Mouse (Mus musculus): ENCODE measurements around the gene Slc10a7. TPM values are rescaled to one million over a fixed set of nuclear protein-coding genes. Genes with fewer than 3 reads are reported as not detected.

Slc10a7 gene
- polyA plus RNA-seq, 1 experiment = 33.5 TPM

DNA sequence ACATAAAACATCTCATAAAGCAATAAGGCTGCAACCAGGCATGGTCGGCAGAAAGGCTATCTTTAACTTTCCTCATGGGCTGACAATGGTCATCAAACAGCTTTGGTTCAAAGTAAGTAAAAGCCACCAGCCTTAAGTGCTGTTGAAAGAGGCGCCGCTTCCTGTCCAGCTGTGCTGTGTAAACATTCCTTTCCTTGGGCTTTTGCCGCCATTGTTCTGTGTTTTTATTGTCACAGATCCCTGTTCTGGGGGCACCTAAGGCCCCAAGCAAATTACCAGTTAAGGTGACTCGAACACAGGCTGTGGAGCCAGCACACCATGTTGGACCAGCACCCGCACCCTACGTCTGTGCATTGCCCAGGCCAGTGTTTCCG lies 210.9 kb downstream of the Slc10a7 start:
- no peak for TF ChIP-seq CTCF (IDR thresholded peaks at IDR 0.05; ENCODE audit: borderline replicate concordance, insufficient read depth, low read length)
- H3K27ac ChIP-seq (ENCODE audit: insufficient read depth, low read length) = no peak overlapping the region

GRCm38 (mm10) chr8:78721576-78721975 lies 212.4 kb downstream of the Slc10a7 start:
- Histone ChIP-seq H3K4me3 (ENCODE audit: insufficient read depth, low read length) (no peak overlapping the region), H3K4me1 (ENCODE audit: control insufficient read depth, insufficient read depth, low read length) (no peaks in the 10 kb centered on the region), H3K27ac (ENCODE audit: insufficient read depth, low read length) (no peak overlapping the region)
- no peak for TF ChIP-seq POLR2A (IDR thresholded peaks at IDR 0.05; ENCODE audit: low read depth, low read length)
- TF ChIP-seq CTCF (IDR thresholded peaks at IDR 0.05; ENCODE audit: borderline replicate concordance, insufficient read depth, low read length) = no peak

More for the DNA sequence above, 210.9 kb downstream of the Slc10a7 start:
- Histone ChIP-seq H3K4me3 (ENCODE audit: insufficient read depth, low read length) (no peak overlapping the region), H3K4me1 (ENCODE audit: control insufficient read depth, insufficient read depth, low read length) (no peaks in the 10 kb centered on the region)

- Histone ChIP-seq H3K4me3 (ENCODE audit: insufficient read depth, low read length) (no peak overlapping the region), H3K4me1 (ENCODE audit: control insufficient read depth, insufficient read depth, low read length) (no peaks in the 10 kb centered on the region), H3K27ac (ENCODE audit: insufficient read depth, low read length) (no peak overlapping the region)
- TF ChIP-seq CTCF (IDR thresholded peaks at IDR 0.05; ENCODE audit: borderline replicate concordance, insufficient read depth, low read length) = no peak
- no peak for TF ChIP-seq POLR2A (IDR thresholded peaks at IDR 0.05; ENCODE audit: low read depth, low read length)
These were observed 213.1 kb downstream of the Slc10a7 start for GRCm38 (mm10) chr8:78722201-78722600.

GRCm38 (mm10) chr8:78724832-78725231 lies 215.7 kb downstream of the Slc10a7 start:
- 0 out of 2 replicates have a peak overlapping the region, but pooled peaks have one; percentile 2 for H3K27ac ChIP-seq (ENCODE audit: insufficient read depth, low read length)
- TF ChIP-seq CTCF (IDR thresholded peaks at IDR 0.05; ENCODE audit: borderline replicate concordance, insufficient read depth, low read length) (no peak), POLR2A (IDR thresholded peaks at IDR 0.05; ENCODE audit: low read depth, low read length) (no peak)
- H3K4me1 ChIP-seq (ENCODE audit: control insufficient read depth, insufficient read depth, low read length) = no peaks in the 10 kb centered on the region
- H3K4me3 ChIP-seq (ENCODE audit: insufficient read depth, low read length) = no peak overlapping the region

- H3K27ac ChIP-seq (ENCODE audit: insufficient read depth, low read length) = no peak overlapping the region
- peaks cover 3% of the 10 kb centered on the region; the same call in 1 of the 2 replicates for H3K4me1 ChIP-seq (ENCODE audit: control insufficient read depth, insufficient read depth, low read length)
- no peak for TF ChIP-seq CTCF (IDR thresholded peaks at IDR 0.05; ENCODE audit: borderline replicate concordance, insufficient read depth, low read length)
- no peak for TF ChIP-seq POLR2A (IDR thresholded peaks at IDR 0.05; ENCODE audit: low read depth, low read length)
- H3K4me3 ChIP-seq (ENCODE audit: insufficient read depth, low read length) = no peak overlapping the region
These were observed 219.1 kb downstream of the Slc10a7 start for GRCm38 (mm10) chr8:78728240-78728639.

DNA sequence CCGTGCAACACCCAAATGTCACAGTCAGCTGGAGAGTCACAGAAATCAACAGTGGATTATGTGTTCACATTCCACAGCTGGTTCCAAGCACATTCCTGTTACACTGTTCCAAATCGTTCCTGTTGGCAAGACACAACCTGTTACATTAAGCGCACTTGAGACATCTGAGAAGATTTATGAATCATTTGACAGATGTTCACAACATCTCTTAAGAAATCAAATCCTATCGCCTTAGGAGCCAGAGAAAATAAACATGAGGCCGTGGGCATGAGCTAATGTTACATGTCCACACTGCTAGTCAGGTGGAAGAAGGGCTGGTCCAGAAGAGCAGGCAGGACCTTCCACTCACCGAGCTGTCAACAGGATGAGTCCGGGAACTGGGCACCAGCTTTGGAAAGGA lies 223.3 kb downstream of the Slc10a7 start:
- no peak overlapping the region for H3K4me3 ChIP-seq (ENCODE audit: insufficient read depth, low read length)
- H3K27ac ChIP-seq (ENCODE audit: insufficient read depth, low read length) = no peak overlapping the region
- TF ChIP-seq CTCF (IDR thresholded peaks at IDR 0.05; ENCODE audit: borderline replicate concordance, insufficient read depth, low read length) = no peak
- TF ChIP-seq POLR2A (IDR thresholded peaks at IDR 0.05; ENCODE audit: low read depth, low read length) = no peak
- H3K4me1 ChIP-seq (ENCODE audit: control insufficient read depth, insufficient read depth, low read length) = peaks cover 3% of the 10 kb centered on the region; the same call in 1 of the 2 replicates

DNA sequence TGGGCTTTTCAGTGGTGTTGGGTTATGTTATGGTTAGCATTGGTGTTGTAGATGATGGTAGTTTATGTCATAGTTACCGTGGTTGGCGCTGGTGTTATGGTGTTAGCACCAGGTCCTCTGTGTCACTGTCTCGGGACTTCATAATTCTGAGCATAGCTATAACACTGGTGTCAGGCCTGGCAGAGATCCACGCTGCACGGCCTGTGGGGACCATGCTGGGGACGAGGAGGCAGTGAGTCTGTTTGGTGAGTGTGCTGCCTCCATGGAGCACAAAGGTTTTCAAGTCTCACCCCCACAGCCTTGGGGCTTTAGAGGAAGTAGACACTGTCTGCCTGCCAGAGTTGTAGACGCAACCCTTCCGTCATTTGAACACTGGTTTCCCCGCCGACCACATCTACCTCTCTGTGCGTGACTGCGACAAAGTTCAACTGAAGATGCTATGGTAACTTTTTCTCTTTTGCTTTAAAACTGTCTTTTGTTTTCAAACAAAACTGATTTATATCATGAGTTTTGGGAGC lies 223.9 kb downstream of the Slc10a7 start:
- no peak overlapping the region for H3K4me3 ChIP-seq (ENCODE audit: insufficient read depth, low read length)
- TF ChIP-seq CTCF (IDR thresholded peaks at IDR 0.05; ENCODE audit: borderline replicate concordance, insufficient read depth, low read length) (no peak), POLR2A (IDR thresholded peaks at IDR 0.05; ENCODE audit: low read depth, low read length) (no peak)
- no peak overlapping the region for H3K27ac ChIP-seq (ENCODE audit: insufficient read depth, low read length)
- peaks cover 3% of the 10 kb centered on the region; the same call in 1 of the 2 replicates for H3K4me1 ChIP-seq (ENCODE audit: control insufficient read depth, insufficient read depth, low read length)

DNA sequence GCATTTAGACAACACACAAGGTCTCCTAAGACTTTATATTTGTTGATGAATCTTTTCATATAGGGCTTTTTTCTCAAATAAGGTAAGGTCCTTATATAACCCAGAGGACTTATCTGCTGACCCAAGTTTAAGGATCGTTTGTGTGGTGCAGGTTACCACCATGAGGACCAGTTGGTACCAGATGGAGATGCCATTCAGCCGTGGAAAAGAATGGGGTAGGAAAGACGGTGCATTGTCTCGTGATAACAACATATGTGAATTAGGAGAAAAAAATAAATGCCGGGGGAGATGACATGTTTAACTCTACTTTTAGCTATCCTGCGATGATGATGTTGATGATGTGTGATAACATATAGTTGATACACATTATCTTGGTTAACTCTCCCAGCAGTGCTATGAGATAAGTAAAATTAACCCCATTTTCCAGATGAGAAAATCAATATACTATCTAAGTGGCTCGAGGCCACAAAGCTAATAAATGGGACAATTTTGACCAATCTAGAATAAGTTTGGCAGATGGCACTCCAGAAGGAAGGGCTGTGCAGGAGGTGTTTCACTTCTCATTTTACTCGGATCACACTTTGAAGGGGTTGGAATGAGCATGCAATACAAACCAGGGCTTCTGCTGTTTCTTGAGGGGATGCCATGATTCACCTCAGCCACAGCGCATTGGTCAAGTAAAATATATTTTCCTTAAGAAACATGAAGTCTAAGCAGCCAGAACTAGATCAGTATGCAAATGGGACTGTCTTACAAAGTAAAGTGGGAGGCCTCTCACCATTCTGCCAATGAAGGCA lies 225.8 kb downstream of the Slc10a7 start:
- Histone ChIP-seq H3K4me3 (ENCODE audit: insufficient read depth, low read length) (no peak overlapping the region), H3K4me1 (ENCODE audit: control insufficient read depth, insufficient read depth, low read length) (peaks cover 3% of the 10 kb centered on the region; the same call in 1 of the 2 replicates), H3K27ac (ENCODE audit: insufficient read depth, low read length) (no peak overlapping the region)
- TF ChIP-seq CTCF (IDR thresholded peaks at IDR 0.05; ENCODE audit: borderline replicate concordance, insufficient read depth, low read length) = no peak
- no peak for TF ChIP-seq POLR2A (IDR thresholded peaks at IDR 0.05; ENCODE audit: low read depth, low read length)

- no peak overlapping the region for H3K4me3 ChIP-seq (ENCODE audit: insufficient read depth, low read length)
- peaks cover 16% of the 10 kb centered on the region for H3K4me1 ChIP-seq (ENCODE audit: control insufficient read depth, insufficient read depth, low read length)
- no peak overlapping the region for H3K27ac ChIP-seq (ENCODE audit: insufficient read depth, low read length)
- TF ChIP-seq POLR2A (IDR thresholded peaks at IDR 0.05; ENCODE audit: low read depth, low read length) = no peak
- TF ChIP-seq CTCF (IDR thresholded peaks at IDR 0.05; ENCODE audit: borderline replicate concordance, insufficient read depth, low read length) = no peak
These were observed 229.2 kb downstream of the Slc10a7 start for GRCm38 (mm10) chr8:78738304-78738703.

- H3K4me1 ChIP-seq (ENCODE audit: control insufficient read depth, insufficient read depth, low read length) = peaks cover 16% of the 10 kb centered on the region
- TF ChIP-seq POLR2A (IDR thresholded peaks at IDR 0.05; ENCODE audit: low read depth, low read length) (no peak), CTCF (IDR thresholded peaks at IDR 0.05; ENCODE audit: borderline replicate concordance, insufficient read depth, low read length) (no peak)
- no peak overlapping the region for H3K4me3 ChIP-seq (ENCODE audit: insufficient read depth, low read length)
- H3K27ac ChIP-seq (ENCODE audit: insufficient read depth, low read length) = no peak overlapping the region
These were observed 231.8 kb downstream of the Slc10a7 start for GRCm38 (mm10) chr8:78740936-78741335.

Data from embryonic fibroblast, embryonic 13.5 days (primary cell).